Mouse (Mus musculus) macrophage (primary cell): ENCODE data around the gene Dgcr2. TPM values are rescaled to one million over a fixed set of nuclear protein-coding genes. Genes with fewer than 3 reads are reported as not detected.

ENCODE experiments used
- H3K27ac ChIP-seq: fragments of 350-480 bp; formaldehyde crosslinking; 2 replicates; pipeline ENCODE4 v1.9.0; 2021
- H3K36me3 ChIP-seq: fragments of 350-480 bp; formaldehyde crosslinking; 2 replicates; pipeline ENCODE4 v1.9.0; 2021; ENCODE audit errors: inconsistent target
- H3K4me3 ChIP-seq: fragments of 350-480 bp; formaldehyde crosslinking; 2 replicates; pipeline ENCODE4 v1.9.0; 2021; ENCODE audit errors: inconsistent target
- H3K79me2 ChIP-seq: fragments of 350-480 bp; formaldehyde crosslinking; 2 replicates; pipeline ENCODE4 v1.9.0; 2021; ENCODE audit errors: inconsistent target
- WGBS: methylation state at CpG from one replicate; pipeline ENCODE4 v1.1.7; 2026; ENCODE audit warnings: inconsistent platforms; ENCODE audit not compliant: missing documents; 5-methylcytosine and 5-hydroxymethylcytosine counted together
- polyA plus RNA-seq: library from polyadenylated mRNA; stranded (reverse); fragments of 250-400 nt; gene quantifications from 3 replicates; pipeline ENCODE4 v1.2.4, GENCODE M21; 2018; ENCODE audit warnings: inconsistent platforms

Dgcr2 gene
- polyA plus RNA-seq, 1 experiment from 2014 or later: 13.7 TPM

- WGBS: 96% methylated on average over 6 of the region's 6 CpGs
- Histone ChIP-seq H3K27ac (no peak overlapping the region), H3K36me3 (no peaks in the 10 kb centered on the region), H3K4me3 (no peak overlapping the region), H3K79me2 (peaks cover 100% of the 10 kb centered on the region)
Measured at GRCm38 (mm10) chr16:17884116-17884515, 14.2 kb downstream of the Dgcr2 start.

- no peaks in the 10 kb centered on the region for H3K36me3 ChIP-seq
- H3K27ac ChIP-seq: no peak overlapping the region
- H3K4me3 ChIP-seq: no peak overlapping the region
- H3K79me2 ChIP-seq: peaks cover 100% of the 10 kb centered on the region
Measured at GRCm38 (mm10) chr16:17882196-17882595, 16.2 kb downstream of the Dgcr2 start.

GRCm38 (mm10) chr16:17879571-17879970 is 18.8 kb downstream of the Dgcr2 start:
- Histone ChIP-seq H3K4me3 (no peak overlapping the region), H3K79me2 (peaks cover 100% of the 10 kb centered on the region), H3K36me3 (no peaks in the 10 kb centered on the region), H3K27ac (no peak overlapping the region)
- WGBS: 98% methylated on average over 4 of the region's 4 CpGs

GRCm38 (mm10) chr16:17876096-17876495 is 22.3 kb downstream of the Dgcr2 start:
- 92% methylated on average over 1 of the region's 1 CpGs for WGBS
- Histone ChIP-seq H3K4me3 (no peak overlapping the region), H3K27ac (no peak overlapping the region), H3K36me3 (0 out of 2 replicates have a peak, but pooled peaks cover 3% of the 10 kb centered on the region), H3K79me2 (peaks cover 80% of the 10 kb centered on the region)

GRCm38 (mm10) chr16:17875174-17875573 is 23.2 kb downstream of the Dgcr2 start:
- 0 out of 2 replicates have a peak, but pooled peaks cover 3% of the 10 kb centered on the region for H3K36me3 ChIP-seq
- H3K4me3 ChIP-seq: no peak overlapping the region
- peaks cover 71% of the 10 kb centered on the region for H3K79me2 ChIP-seq
- H3K27ac ChIP-seq: no peak overlapping the region
- WGBS: 87% methylated on average over 4 of the region's 4 CpGs

GRCm38 (mm10) chr16:17872995-17873394 is 25.4 kb downstream of the Dgcr2 start:
- H3K27ac ChIP-seq: no peak overlapping the region
- peaks cover 10% of the 10 kb centered on the region; the same call in 1 of the 2 replicates for H3K36me3 ChIP-seq
- H3K4me3 ChIP-seq: no peak overlapping the region
- peaks cover 49% of the 10 kb centered on the region for H3K79me2 ChIP-seq
- WGBS: 96% methylated on average over 4 of the region's 4 CpGs

GRCm38 (mm10) chr16:17871248-17871647 is 27.1 kb downstream of the Dgcr2 start:
- Histone ChIP-seq H3K4me3 (no peak overlapping the region), H3K36me3 (peaks cover 10% of the 10 kb centered on the region; the same call in 1 of the 2 replicates), H3K79me2 (peaks cover 31% of the 10 kb centered on the region), H3K27ac (no peak overlapping the region)
- 71% methylated on average over 5 of the region's 5 CpGs for WGBS

- no peak overlapping the region for H3K4me3 ChIP-seq
Measured at GRCm38 (mm10) chr16:17865770-17866169, 32.6 kb downstream of the Dgcr2 start.

GRCm38 (mm10) chr16:17865293-17865692 is 33.1 kb downstream of the Dgcr2 start:
- Histone ChIP-seq H3K4me3 (no peak overlapping the region), H3K36me3 (peaks cover 7% of the 10 kb centered on the region; the same call in 1 of the 2 replicates), H3K79me2 (peaks cover 9% of the 10 kb centered on the region; the same call in 1 of the 2 replicates), H3K27ac (no peak overlapping the region)
- WGBS: 33% methylated on average over 2 of the region's 2 CpGs

More at GRCm38 (mm10) chr16:17865770-17866169, 32.6 kb downstream of the Dgcr2 start:
- Histone ChIP-seq H3K79me2 (peaks cover 9% of the 10 kb centered on the region; the same call in 1 of the 2 replicates), H3K27ac (no peak overlapping the region), H3K36me3 (peaks cover 7% of the 10 kb centered on the region; the same call in 1 of the 2 replicates)
- WGBS: 72% methylated on average over 5 of the region's 6 CpGs

GRCm38 (mm10) chr16:17858592-17858991 is 39.8 kb downstream of the Dgcr2 start:
- no peak overlapping the region for H3K4me3 ChIP-seq
- H3K27ac ChIP-seq: no peak overlapping the region
- H3K36me3 ChIP-seq: peaks cover 43% of the 10 kb centered on the region

GRCm38 (mm10) chr16:17857157-17857556 is 41.2 kb downstream of the Dgcr2 start:
- Histone ChIP-seq H3K36me3 (peaks cover 51% of the 10 kb centered on the region), H3K79me2 (no peaks in the 10 kb centered on the region; the same call in 1 of the 2 replicates)
- WGBS: 98% methylated on average over 7 of the region's 7 CpGs

More at GRCm38 (mm10) chr16:17858592-17858991, 39.8 kb downstream of the Dgcr2 start:
- H3K79me2 ChIP-seq: peaks cover 5% of the 10 kb centered on the region; the same call in 1 of the 2 replicates

GRCm38 (mm10) chr16:17853263-17853662 is 45.1 kb downstream of the Dgcr2 start:
- Histone ChIP-seq H3K4me3 (no peak overlapping the region), H3K36me3 (peaks cover 61% of the 10 kb centered on the region), H3K27ac (no peak overlapping the region), H3K79me2 (no peaks in the 10 kb centered on the region)
- 95% methylated on average over 2 of the region's 2 CpGs for WGBS

More at GRCm38 (mm10) chr16:17857157-17857556, 41.2 kb downstream of the Dgcr2 start:
- no peak overlapping the region for H3K27ac ChIP-seq
- no peak overlapping the region for H3K4me3 ChIP-seq

GRCm38 (mm10) chr16:17851860-17852259 is 46.5 kb downstream of the Dgcr2 start:
- WGBS: 91% methylated on average over 1 of the region's 1 CpGs
- Histone ChIP-seq H3K79me2 (no peaks in the 10 kb centered on the region), H3K4me3 (no peak overlapping the region), H3K36me3 (peaks cover 54% of the 10 kb centered on the region), H3K27ac (no peak overlapping the region)

- WGBS: 100% methylated on average over 5 of the region's 5 CpGs
- Histone ChIP-seq H3K27ac (no peak overlapping the region), H3K79me2 (no peaks in the 10 kb centered on the region), H3K36me3 (peaks cover 54% of the 10 kb centered on the region), H3K4me3 (no peak overlapping the region)
Measured at GRCm38 (mm10) chr16:17851331-17851730, 47.0 kb downstream of the Dgcr2 start.

- Histone ChIP-seq H3K36me3 (peaks cover 62% of the 10 kb centered on the region), H3K4me3 (no peak overlapping the region), H3K79me2 (no peaks in the 10 kb centered on the region), H3K27ac (no peak overlapping the region)
- 86% methylated on average over 6 of the region's 6 CpGs for WGBS
Measured at GRCm38 (mm10) chr16:17849486-17849885, 48.9 kb downstream of the Dgcr2 start.

- WGBS: 10% methylated on average over 1 of the region's 1 CpGs
- no peak overlapping the region for H3K27ac ChIP-seq
- H3K36me3 ChIP-seq: peaks cover 68% of the 10 kb centered on the region
- H3K79me2 ChIP-seq: no peaks in the 10 kb centered on the region
- H3K4me3 ChIP-seq: no peak overlapping the region
Measured at GRCm38 (mm10) chr16:17848928-17849327, 49.4 kb downstream of the Dgcr2 start.
